Mouse (Mus musculus): ENCODE data around the gene Serpina1e. TPM values are rescaled to one million over a fixed set of nuclear protein-coding genes. Genes with fewer than 3 reads are reported as not detected.

Gene Serpina1e
- 1.8 TPM in 1 of 2 replicates, not detected in the other for polyA plus RNA-seq (2012; rRNA removed)

DNA sequence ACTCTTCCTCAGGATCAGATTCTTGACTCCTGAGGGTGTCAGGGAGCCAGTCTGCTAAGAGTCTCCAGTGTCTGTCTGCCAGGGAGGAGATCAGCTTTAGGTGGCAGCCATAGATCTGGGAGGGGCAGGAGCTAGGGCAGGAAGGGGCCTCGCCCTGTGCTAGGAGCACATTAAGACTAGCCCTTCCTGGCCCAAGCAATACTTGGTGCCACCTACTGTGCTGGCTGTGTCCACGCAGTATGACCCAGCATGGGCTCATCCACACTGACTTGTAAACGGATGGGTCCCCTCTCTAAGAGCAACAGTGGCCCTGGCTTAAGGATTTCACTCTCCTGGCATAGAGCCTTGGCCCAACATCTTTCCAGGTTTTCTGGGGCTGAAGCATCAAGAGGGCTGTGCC is at the start of gene Serpina1e:
Gene Serpina1e (minus strand): TSS at position 178 of the 400 bp plus-strand sequence.

DNA sequence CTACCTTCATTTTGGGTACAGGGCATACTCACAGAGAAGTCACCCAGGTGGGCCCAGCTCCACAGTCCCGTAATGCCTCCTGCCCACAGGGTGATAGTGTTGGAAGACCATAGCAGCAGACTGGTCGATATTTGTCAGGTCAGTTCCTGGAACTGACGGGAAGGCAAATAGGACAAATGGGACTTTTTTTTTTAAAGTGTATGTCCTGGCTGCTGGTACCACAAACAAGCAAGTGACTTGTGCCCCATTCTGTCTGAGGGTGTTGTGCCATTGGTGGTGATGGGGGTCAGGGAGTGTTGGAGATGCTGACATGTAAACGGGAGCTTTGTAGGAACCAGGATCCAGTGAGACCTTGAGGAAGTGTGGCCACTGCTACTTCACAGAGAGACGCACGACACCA is 31.1 kb upstream of the Serpina1e start, which contains the start of gene Serpina11:
Gene Serpina11 (minus strand): TSS at position 101 of the 400 bp plus-strand sequence.

DNA sequence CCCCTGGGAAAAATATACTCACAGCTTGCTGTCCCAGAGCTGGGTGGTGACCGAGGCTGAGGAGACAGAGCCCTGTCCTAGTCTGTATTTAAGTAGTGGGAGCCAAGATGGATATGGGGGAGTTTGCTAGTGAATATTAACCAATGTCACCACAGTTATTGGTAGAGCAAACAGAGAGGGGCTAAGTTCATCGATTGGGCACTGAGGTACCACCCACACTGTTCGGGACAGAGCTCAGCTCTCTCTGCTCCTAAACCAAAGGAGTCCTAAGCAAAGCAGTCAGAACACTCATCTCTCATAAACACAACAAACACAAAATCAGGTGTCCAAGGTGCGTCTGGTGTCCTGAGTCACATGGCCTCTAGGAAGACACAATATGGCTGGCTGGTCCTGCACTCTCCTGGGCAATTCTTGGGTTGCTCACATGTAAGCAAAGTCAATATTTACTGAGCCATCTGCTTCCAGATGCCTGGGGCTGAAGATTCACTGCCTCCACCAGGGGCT is 53.9 kb downstream of the Serpina1e start, which contains the start of gene Serpina1c:
Gene Serpina1c (minus strand): TSS at position 51 of the 504 bp plus-strand sequence.

Other genes starting within 250 kb of the Serpina1e start
- 0.31 TPM in 1 of 2 replicates, not detected in the other for gene Serpina1d, start 185.4 kb downstream of the Serpina1e start, polyA plus RNA-seq (2012; rRNA removed)
- 0.69 and 1.6 TPM in 2 replicates for gene Serpina1b, start 128.6 kb downstream of the Serpina1e start, polyA plus RNA-seq (2012; rRNA removed)
- 0.70 and 1.6 TPM in 2 replicates for gene Serpina1a, start 95.4 kb downstream of the Serpina1e start, polyA plus RNA-seq (2012; rRNA removed)
- gene Serpina1c, start 54.1 kb downstream of the Serpina1e start, polyA plus RNA-seq (2012; rRNA removed), result 0.96 TPM in 1 of 2 replicates, not detected in the other
- gene Serpina11, start 31.0 kb upstream of the Serpina1e start, polyA plus RNA-seq (2012; rRNA removed), result 0.13 and 0.48 TPM in 2 replicates
- 0.73 and 1.8 TPM in 2 replicates for gene Serpina9, start 54.8 kb upstream of the Serpina1e start, polyA plus RNA-seq (2012; rRNA removed)
- 0.70 and 2.3 TPM in 2 replicates for gene Serpina12, start 85.5 kb upstream of the Serpina1e start, polyA plus RNA-seq (2012; rRNA removed)
- gene Serpina5, start 142.1 kb upstream of the Serpina1e start, polyA plus RNA-seq (2012; rRNA removed), result not detected in 2 replicates
- not detected in 2 replicates for gene Serpina3a, start 153.7 kb upstream of the Serpina1e start, polyA plus RNA-seq (2012; rRNA removed)
- gene Serpina3b, start 169.0 kb upstream of the Serpina1e start, polyA plus RNA-seq (2012; rRNA removed), result 0.10 TPM in 1 of 2 replicates, not detected in the other
- gene Serpina3c, start 194.9 kb upstream of the Serpina1e start, polyA plus RNA-seq (2012; rRNA removed), result 0.11 and 0.25 TPM in 2 replicates

All from stomach, adult 2 months (tissue).